Mouse (Mus musculus) left cerebral cortex, adult 6 months (tissue): ENCODE data around the gene Kcnq1. TPM values are rescaled to one million over a fixed set of nuclear protein-coding genes. Genes with fewer than 3 reads are reported as not detected.

Experiments
- long read RNA-seq, 2 experiments: library from polyadenylated mRNA; unstranded; transcript quantifications; one replicate each; pipeline ENCODE4 v2.0.0; 2019 to 2020
- polyA plus RNA-seq: library from polyadenylated mRNA; unstranded; fragments of <200 nt; fragmentation: Nextera tagmentation; gene quantifications from 2 replicates; pipeline ENCODE4 v1.2.3, GENCODE M21; 2021

Kcnq1 gene
- polyA plus RNA-seq: 0.18 TPM in 2 replicates
- long read RNA-seq, experiment 1, partial matches to known transcripts: 0 of 4 reads
- long read RNA-seq, experiment 1, other reads (novel, unspliced or antisense): 4 of 4 reads
- long read RNA-seq, experiment 2: 0 reads

GRCm38 (mm10) chr7:143106062-143106461 is at the start of gene Kcnq1:
Gene Kcnq1, plus strand, starts transcription at chr7:143106362.

GRCm38 (mm10) chr7:143068882-143069591 is 37.1 kb upstream of the Kcnq1 start, which contains the start of gene Tssc4:
Gene Tssc4, plus strand, starts transcription at chr7:143069249.

GRCm38 (mm10) chr7:143094592-143095553 is 11.3 kb upstream of the Kcnq1 start, which contains the start of gene Trpm5:
Gene Trpm5, minus strand, starts transcription at chr7:143094642.

GRCm38 (mm10) chr7:143460874-143461273 is 354.7 kb downstream of the Kcnq1 start, which contains the start of gene Cdkn1c:
Gene Cdkn1c, minus strand, starts transcription at chr7:143461050.

GRCm38 (mm10) chr7:143473347-143474101 is 367.4 kb downstream of the Kcnq1 start, which contains the start of gene Slc22a18:
Gene Slc22a18, plus strand, starts transcription at chr7:143473736.

Other genes starting within 250 kb of the Kcnq1 start
- 3.0 and 3.4 TPM in 2 replicates for gene Th, start 175.2 kb upstream of the Kcnq1 start, polyA plus RNA-seq
- 0.25 and 0.33 TPM in 2 replicates for gene Ascl2, start 137.1 kb upstream of the Kcnq1 start, polyA plus RNA-seq
- gene Tspan32, start 101.3 kb upstream of the Kcnq1 start, polyA plus RNA-seq: 0.27 and 0.45 TPM in 2 replicates
- gene Cd81, start 53.6 kb upstream of the Kcnq1 start, polyA plus RNA-seq: 902 and 1,249 TPM in 2 replicates
- gene Tssc4, start 37.1 kb upstream of the Kcnq1 start, polyA plus RNA-seq: 45.2 and 50.7 TPM in 2 replicates
- gene Trpm5, start 11.7 kb upstream of the Kcnq1 start, polyA plus RNA-seq: 0.31 TPM in 1 of 2 replicates, not detected in the other